Mouse (Mus musculus): ENCODE measurements around the gene Gpx4. TPM values are rescaled to one million over a fixed set of nuclear protein-coding genes. Genes with fewer than 3 reads are reported as not detected.
A peak's percentile ranks its signal among the peaks of the same experiment; 100 is the strongest.
"Not testable (repeated sequence)": the region's sequence is repeated elsewhere in the genome, so short reads cannot be mapped to it uniquely, and the experiment has no call there.

Gpx4 gene
- total RNA-seq, 2 experiments from 2014 or later = 504 to 528 TPM

GRCm38 (mm10) chr10:80044087-80044486 lies 2.9 kb upstream of the Gpx4 start:
- intact Hi-C loops (cut with DNase I) = no loop called here
- DNase-seq (ENCODE audit: low spot score in 2 of 2) = no peak

- DNase-seq (ENCODE audit: low spot score in 2 of 2); intact Hi-C loops (cut with DNase I): not testable (repeated sequence)
Measured at GRCm38 (mm10) chr10:80045364-80045763, 1.6 kb upstream of the Gpx4 start.

- intact Hi-C loops (cut with DNase I) = no loop called here
Measured at GRCm38 (mm10) chr10:80045766-80046165, 1.2 kb upstream of the Gpx4 start.

GRCm38 (mm10) chr10:80048396-80048795 lies 1.4 kb downstream of the Gpx4 start:
- no peak for DNase-seq (ENCODE audit: low spot score in 2 of 2)
- intact Hi-C loops (cut with DNase I) = no loop called here

More at GRCm38 (mm10) chr10:80045766-80046165, 1.2 kb upstream of the Gpx4 start:
- no peak for DNase-seq (ENCODE audit: low spot score in 2 of 2)

- DNase-seq (ENCODE audit: low spot score in 2 of 2) = no peak
- intact Hi-C loops (cut with DNase I) = no loop called here
Measured at GRCm38 (mm10) chr10:80048834-80049233, 1.9 kb downstream of the Gpx4 start.

GRCm38 (mm10) chr10:80050244-80050643 lies 3.3 kb downstream of the Gpx4 start:
- intact Hi-C loops (cut with DNase I) = loop anchor here (5.0 kb wide), 1 partner anchor 63 kb away; the partner anchor contains the start of gene Cnn2
- DNase-seq (ENCODE audit: low spot score in 2 of 2) = no peak

- intact Hi-C loops (cut with DNase I) = loop anchor here (5.0 kb wide), 1 partner anchor 64 kb away; the partner anchor contains the start of gene Cnn2
- no peak for DNase-seq (ENCODE audit: low spot score in 2 of 2)
Measured at GRCm38 (mm10) chr10:80050885-80051617, 4.1 kb downstream of the Gpx4 start.

- no peak for DNase-seq (ENCODE audit: low spot score in 2 of 2)
- intact Hi-C loops (cut with DNase I) = loop anchor here (5.0 kb wide), 1 partner anchor 64 kb away; the partner anchor contains the start of gene Cnn2
Measured at GRCm38 (mm10) chr10:80051618-80052373, 4.8 kb downstream of the Gpx4 start.

GRCm38 (mm10) chr10:80052374-80052764 lies 5.4 kb downstream of the Gpx4 start:
- DNase-seq (ENCODE audit: low spot score in 2 of 2) = no peak
- intact Hi-C loops (cut with DNase I) = loop anchor here (5.0 kb wide), 1 partner anchor 65 kb away; the partner anchor contains the start of gene Cnn2

GRCm38 (mm10) chr10:80053259-80053780 lies 6.4 kb downstream of the Gpx4 start:
- DNase-seq (ENCODE audit: low spot score in 2 of 2) = peak; percentile 100
- intact Hi-C loops (cut with DNase I) = loop anchor here (1.0 to 5.0 kb wide), 2 partner anchors 62 to 66 kb away; partner anchors contain the start of genes Cnn2 and Stk11

- peak; percentile 43 to 59 for DNase-seq (ENCODE audit: low spot score in 2 of 2)
- intact Hi-C loops (cut with DNase I) = loop anchor here (1.0 to 5.0 kb wide), 2 partner anchors 61 to 67 kb away; partner anchors contain the start of genes Cnn2 and Stk11
Measured at GRCm38 (mm10) chr10:80053831-80054815, 7.2 kb downstream of the Gpx4 start.

- intact Hi-C loops (cut with DNase I) = loop anchor here (5.0 kb wide), 1 partner anchor 68 kb away; the partner anchor contains the start of gene Cnn2
- not testable (repeated sequence) for DNase-seq (ENCODE audit: low spot score in 2 of 2)
Measured at GRCm38 (mm10) chr10:80054911-80055310, 7.9 kb downstream of the Gpx4 start.

- no peak for DNase-seq (ENCODE audit: low spot score in 2 of 2)
- intact Hi-C loops (cut with DNase I) = no loop called here
Measured at GRCm38 (mm10) chr10:80055364-80055763, 8.4 kb downstream of the Gpx4 start.

GRCm38 (mm10) chr10:80055891-80056290 lies 8.9 kb downstream of the Gpx4 start:
- DNase-seq (ENCODE audit: low spot score in 2 of 2) = no peak
- intact Hi-C loops (cut with DNase I) = no loop called here

- no peak for DNase-seq (ENCODE audit: low spot score in 2 of 2)
- intact Hi-C loops (cut with DNase I) = no loop called here
Measured at GRCm38 (mm10) chr10:80056506-80056905, 9.5 kb downstream of the Gpx4 start.

- intact Hi-C loops (cut with DNase I) = no loop called here
- DNase-seq (ENCODE audit: low spot score in 2 of 2) = no peak
Measured at GRCm38 (mm10) chr10:80056976-80057682, 10.2 kb downstream of the Gpx4 start.

GRCm38 (mm10) chr10:80057683-80058326 lies 10.8 kb downstream of the Gpx4 start:
- DNase-seq (ENCODE audit: low spot score in 2 of 2) = peak in 1 of 2 experiments; percentile 39
- intact Hi-C loops (cut with DNase I) = no loop called here

- no peak for DNase-seq (ENCODE audit: low spot score in 2 of 2)
- intact Hi-C loops (cut with DNase I) = no loop called here
Measured at GRCm38 (mm10) chr10:80063104-80063503, 16.1 kb downstream of the Gpx4 start.

All from left cerebral cortex, postnatal 25 days (tissue).